Mouse (Mus musculus): ENCODE data around the gene Rem2. TPM values are rescaled to one million over a fixed set of nuclear protein-coding genes. Genes with fewer than 3 reads are reported as not detected.

Rem2 gene
- total RNA-seq, 2 experiments from 2014 or later: not detected

DNA sequence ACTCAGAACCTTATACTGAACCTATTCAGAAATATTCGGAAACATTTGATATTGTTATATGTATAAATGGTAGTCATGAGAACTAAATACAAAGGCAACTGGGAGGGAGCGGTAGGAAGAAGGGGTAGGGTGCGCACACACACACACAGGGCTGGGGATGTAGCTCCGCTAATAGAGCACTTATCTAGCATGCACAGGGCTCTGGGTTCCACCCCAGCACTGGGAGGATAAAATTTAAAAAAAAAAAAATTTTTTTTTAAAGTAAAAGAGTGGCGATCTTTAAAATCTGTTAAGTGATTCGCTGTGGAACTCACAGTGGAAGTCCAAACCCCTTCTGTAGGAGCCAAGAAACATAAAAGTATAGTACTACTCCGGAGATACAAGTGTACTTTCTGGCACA lies 10.0 kb downstream of the Rem2 start:
- ATAC-seq (replicated peaks; ENCODE audit: low FRiP score, poor library complexity, severe bottlenecking): peak; percentile 74

DNA sequence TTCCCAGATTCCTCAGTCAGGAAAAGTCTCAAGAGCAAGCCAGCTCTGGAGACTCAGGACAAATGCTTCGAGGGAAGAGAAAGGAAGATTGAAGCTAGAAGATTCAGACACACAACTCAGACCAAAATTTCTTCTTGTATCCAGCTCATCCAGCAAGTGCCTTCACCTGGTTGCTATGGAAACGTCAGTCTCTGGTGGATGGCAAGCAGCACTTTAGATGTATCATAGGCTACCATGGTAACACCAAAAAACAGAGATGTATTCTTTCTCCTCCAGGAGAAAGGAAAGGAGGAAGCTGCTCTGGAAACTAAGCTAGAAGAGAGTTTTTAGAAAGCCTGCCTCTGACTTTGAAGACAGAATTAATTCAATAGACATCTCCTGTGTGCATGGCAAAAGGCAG lies 11.8 kb downstream of the Rem2 start:
- ATAC-seq (replicated peaks; ENCODE audit: low FRiP score, poor library complexity, severe bottlenecking): no peak

DNA sequence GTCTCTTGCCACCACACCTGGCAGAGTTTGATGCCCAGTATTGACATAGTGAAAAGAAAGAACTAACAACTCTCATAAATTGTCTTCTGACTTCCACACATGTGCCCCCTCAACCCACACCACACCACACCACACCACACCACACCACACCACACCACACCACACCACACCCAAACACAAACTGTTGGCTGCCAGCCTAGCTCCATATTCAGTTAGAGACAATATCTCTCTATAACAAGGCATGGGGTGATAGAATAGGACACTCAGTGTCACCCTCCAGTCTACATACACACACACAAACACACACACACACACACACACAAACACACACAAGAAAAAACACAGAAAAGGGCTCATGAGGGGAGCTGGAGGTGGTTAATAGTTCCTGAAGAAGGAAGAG lies 12.4 kb downstream of the Rem2 start:
- no peak for ATAC-seq (replicated peaks; ENCODE audit: low FRiP score, poor library complexity, severe bottlenecking)

DNA sequence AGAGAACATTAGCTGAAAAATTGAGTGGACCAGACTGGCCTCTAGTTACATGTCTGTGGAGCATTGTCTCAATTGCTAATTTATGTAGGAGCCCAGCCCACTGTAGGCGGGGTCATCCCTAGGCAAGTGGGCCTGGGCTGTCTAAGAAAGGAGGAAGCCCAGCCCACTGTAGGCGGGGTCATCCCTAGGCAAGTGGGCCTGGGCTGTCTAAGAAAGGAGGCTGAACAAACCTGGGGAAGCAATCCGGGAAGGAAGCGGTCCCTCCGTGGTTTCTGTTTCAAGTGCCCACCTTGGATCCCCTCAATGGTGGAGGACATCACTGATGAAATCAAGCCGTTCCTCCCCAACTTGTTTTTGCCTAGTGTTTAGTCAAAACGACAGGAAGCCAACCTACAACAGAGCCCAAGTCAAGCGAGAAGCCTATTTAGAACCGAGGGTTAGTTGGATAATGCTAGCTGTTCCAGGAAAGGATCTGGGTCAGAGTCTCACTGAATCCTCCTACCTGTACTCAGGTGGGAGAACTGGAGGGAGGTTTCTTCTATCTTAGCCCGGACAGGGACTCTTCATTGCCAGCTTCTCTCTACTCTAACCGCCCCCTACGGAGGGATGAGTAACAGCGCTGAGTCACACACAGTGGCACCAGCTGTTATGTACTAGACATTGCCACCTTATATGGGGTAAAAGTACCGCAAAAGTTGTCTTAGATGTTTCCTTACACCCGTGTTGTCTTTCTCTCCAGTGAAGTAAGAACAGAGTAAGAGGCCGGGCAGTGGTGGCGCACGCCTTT lies 16.6 kb downstream of the Rem2 start:
- 0 out of 2 replicates have a peak, but pooled peaks have one; percentile 41 for ATAC-seq (replicated peaks; ENCODE audit: low FRiP score, poor library complexity, severe bottlenecking)

DNA sequence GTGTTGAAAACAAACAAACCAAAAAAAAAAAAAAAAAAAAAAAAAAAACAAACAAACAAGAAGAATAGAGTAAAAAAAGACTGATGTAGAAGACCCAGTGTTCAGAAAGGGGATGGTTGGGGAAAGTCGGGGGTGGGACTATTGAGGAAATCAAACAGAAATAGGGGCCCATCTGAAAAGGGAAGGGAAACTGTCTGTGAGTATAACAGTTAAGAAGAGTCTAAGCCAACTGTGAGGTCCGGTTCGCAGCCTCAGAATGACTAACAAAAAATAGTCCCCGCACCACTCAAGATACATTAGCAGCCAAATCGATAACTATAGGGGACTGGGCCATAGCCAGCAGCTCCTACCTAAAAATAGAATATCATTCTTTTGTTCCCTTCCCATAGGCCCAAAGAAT lies 17.3 kb downstream of the Rem2 start:
- ATAC-seq (replicated peaks; ENCODE audit: low FRiP score, poor library complexity, severe bottlenecking): no peak

DNA sequence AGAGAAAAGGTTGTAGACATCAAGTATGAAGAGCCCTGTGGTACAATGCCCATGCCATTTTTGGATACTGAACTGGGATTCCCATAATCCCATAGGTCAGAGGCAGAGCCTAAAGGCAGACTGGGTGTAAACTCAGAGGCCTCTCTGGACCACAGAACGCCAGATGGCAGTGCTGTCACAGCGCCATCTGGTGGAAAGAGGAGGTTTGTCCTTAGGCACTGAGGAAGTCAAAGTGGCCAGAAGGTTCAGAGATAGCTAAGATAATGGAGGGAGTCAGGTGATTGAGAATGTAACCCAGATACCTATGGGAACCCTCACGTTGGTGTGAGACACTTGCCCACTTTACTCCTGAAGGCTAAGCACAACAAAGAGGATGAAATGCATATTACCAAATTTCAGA lies 18.3 kb downstream of the Rem2 start:
- ATAC-seq (replicated peaks; ENCODE audit: low FRiP score, poor library complexity, severe bottlenecking): peak; percentile 87

DNA sequence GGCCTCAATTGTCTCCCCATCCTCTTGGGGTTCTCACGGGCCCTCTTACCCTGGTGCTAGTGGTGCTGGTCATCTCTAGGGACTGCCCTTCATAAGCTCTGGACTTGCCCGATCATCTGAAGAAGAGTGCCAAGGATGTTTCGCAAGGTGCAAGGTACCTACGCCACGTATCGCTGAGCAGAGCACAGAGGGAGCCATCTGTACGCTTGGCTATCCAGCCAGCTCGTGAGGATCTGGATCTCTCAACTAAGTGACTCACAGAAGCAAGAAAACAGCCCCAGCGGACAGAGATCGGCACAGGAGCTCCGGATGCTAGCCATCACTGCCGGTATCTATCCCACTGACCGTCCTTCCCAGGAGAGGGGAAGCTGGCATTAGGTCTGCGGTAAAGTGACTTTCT lies 20.8 kb downstream of the Rem2 start:
- no peak for ATAC-seq (replicated peaks; ENCODE audit: low FRiP score, poor library complexity, severe bottlenecking)

DNA sequence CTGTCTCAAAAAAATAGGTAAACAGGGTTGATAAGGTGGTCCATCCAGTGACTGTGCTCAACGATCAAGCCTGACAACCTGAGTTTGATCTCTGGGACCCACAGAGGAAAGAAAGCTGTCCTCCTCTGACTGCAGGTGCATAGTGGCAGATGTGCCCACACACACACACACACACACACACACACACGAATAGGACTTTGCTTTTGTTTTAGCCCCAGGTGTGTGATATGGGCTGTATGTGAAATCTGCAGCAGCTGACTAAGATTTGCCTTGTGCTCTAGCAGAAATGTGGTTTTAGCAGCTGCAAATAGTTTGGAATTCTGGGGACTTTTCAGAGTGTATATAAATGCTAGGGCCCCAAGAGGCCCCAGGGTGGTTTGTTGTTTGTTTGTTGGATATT lies 23.4 kb downstream of the Rem2 start:
- no peak for ATAC-seq (replicated peaks; ENCODE audit: low FRiP score, poor library complexity, severe bottlenecking)

DNA sequence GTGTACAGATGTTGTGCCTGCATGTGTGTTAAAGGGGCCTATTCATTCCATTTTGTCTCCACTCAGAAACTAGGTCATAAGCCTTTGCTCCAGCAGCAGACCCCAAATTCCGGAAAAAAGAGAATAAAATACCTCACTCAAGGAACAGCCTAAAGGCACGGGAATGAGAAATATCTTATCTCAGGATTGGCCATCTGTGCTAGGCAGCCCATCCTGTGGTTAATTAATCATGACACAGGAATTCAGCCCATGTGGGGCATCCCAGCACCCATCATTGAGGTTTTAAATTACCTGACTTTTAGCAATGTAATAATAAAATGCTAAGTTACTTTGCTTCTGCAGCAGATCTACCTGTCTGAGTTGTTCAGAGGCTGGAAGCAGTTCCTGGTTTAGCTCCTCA lies 25.5 kb downstream of the Rem2 start:
- ATAC-seq (replicated peaks; ENCODE audit: low FRiP score, poor library complexity, severe bottlenecking): no peak

DNA sequence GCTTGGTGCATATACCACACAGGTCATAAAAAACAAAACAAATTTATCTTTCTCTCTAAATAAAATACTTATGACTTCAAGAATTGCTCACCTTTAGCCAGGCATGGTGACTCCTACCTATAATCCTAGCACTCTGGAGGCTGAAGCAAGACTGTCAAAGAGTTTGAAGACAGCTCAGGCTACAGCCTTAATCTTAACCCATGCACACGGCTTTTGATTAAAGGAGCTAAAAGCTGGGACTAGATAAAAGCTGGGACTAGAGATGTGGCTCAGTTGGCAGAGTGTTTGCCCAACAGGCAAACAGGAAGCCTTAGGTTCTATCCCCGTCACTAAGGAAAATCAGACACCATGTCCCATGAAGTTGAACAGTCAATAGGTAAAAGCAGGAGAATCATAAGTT lies 27.2 kb downstream of the Rem2 start:
- no peak for ATAC-seq (replicated peaks; ENCODE audit: low FRiP score, poor library complexity, severe bottlenecking)

DNA sequence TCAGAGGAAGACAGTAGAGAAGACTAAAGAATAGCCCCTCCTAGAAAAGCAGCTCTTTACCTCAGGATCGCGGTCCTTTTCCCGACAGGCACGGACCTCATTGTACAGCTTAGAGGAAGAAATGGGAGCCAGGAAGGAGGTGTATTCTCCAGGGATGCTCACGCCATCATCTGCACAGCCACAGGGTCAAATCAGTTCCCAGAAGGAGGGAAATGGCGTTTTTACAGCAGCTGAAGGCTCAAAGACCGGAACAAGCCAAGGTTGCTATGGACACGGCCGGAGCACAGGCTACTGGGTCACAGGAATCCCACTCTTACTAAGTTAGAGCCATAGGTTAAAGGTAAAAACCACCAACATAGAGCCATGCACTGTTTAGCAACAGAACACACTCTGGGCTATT lies 33.9 kb downstream of the Rem2 start:
- no peak for ATAC-seq (replicated peaks; ENCODE audit: low FRiP score, poor library complexity, severe bottlenecking)

DNA sequence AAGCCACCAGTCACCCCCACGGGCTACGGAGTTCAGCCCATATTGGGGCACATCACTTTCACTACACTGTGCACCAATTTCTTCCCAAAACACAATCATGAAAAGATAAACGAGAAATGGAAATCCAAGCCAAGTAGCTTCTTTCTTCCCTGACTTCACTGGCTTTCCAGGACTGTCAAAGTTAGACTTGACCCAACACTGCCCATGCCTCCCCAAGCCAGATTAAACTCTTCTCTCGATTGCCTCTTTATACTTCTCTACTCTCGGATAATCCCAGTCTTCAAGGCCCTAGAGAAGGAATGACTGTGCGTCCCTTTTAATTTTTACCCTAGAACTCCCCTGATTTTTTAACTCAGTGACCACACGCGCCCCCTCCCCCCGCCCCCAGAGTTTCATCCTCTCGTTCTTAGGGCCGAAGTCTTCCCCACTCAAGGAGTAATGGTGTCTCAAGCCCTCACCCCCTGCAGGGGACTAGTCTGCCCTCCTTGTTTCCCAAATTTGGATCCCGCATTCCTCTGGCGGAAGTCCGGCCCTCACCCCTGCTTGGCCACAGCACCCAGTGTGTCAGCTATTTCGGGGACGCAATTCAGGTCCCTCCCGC lies 40.9 kb downstream of the Rem2 start:
- ATAC-seq (replicated peaks; ENCODE audit: low FRiP score, poor library complexity, severe bottlenecking): no peak

DNA sequence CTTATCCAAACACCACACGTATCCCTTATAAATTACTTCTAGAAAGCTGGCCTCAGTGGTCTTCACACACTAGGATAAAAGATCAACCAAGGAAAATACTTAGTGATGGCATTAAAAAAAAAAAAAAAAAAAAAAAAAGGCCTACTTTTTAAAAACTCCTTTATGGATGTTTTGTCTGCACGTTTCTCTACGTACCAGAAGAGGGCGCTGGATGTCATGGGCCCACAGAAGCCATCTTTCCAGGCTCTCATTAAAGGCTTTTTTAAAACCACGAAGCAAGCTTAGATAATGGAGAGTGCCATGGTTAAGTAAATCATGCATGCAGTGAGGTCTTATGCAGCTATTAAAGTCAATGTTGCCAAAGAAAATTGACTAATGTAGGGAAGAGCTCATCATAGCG lies 47.7 kb downstream of the Rem2 start:
- no peak for ATAC-seq (replicated peaks; ENCODE audit: low FRiP score, poor library complexity, severe bottlenecking)

DNA sequence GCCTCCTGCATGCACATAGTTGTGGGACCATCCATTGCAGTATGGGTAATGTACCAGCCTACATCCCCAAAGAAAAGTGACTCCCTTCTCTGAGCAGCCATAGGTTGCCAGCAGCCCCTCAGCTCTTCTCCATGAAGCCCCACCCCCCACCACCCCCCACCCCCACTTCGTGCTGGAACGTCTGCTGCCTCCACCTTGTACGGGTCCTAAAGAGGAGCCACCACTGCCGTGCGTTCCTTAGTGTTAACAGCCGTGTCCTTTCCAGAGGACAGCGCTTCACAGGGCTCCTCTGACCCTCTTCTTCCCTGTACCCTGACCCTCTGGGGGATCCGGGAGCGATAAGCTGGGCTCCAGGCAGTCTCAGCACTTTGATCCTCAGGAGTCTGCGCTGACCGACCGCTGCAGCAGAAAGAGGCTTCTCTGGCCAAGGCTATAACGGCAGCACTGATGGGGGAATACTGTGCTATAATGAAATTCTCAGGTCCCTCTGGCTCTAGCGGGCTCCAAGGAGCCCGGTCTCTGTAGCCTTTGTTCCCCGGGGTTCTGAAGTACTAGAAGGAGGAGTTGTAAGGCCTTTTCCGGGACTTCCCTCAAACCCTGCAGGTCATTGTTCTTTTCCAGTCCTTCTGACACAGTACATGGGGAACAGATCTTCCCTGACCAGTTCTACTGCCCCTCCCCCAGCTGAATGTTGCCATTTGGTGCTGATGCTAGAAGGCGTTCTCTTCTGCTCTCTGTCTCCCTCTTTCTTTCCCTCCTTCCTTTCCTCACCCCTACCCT lies 51.5 kb downstream of the Rem2 start:
- ATAC-seq (replicated peaks; ENCODE audit: low FRiP score, poor library complexity, severe bottlenecking): 0 out of 2 replicates have a peak, but pooled peaks have one; percentile 22

DNA sequence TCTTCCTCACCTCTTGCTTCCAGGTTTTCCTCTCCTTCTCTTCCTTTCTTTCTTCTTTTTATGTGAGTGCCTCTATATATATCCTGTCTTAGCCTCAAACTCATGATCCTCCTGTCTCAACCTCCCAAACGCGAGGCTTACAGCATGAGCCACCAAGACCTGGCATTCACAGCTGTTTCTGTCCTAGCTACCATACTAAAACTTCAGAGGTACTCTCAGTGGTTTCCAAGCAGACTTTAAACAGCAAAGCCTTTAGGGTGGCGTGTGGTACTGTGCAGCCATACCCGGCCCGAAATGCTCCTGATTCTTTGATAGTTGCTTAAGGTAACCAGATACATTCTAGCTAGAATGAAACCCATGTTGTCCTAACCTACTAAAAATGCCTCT lies 52.1 kb downstream of the Rem2 start:
- 0 out of 2 replicates have a peak, but pooled peaks have one; percentile 21 for ATAC-seq (replicated peaks; ENCODE audit: low FRiP score, poor library complexity, severe bottlenecking)

DNA sequence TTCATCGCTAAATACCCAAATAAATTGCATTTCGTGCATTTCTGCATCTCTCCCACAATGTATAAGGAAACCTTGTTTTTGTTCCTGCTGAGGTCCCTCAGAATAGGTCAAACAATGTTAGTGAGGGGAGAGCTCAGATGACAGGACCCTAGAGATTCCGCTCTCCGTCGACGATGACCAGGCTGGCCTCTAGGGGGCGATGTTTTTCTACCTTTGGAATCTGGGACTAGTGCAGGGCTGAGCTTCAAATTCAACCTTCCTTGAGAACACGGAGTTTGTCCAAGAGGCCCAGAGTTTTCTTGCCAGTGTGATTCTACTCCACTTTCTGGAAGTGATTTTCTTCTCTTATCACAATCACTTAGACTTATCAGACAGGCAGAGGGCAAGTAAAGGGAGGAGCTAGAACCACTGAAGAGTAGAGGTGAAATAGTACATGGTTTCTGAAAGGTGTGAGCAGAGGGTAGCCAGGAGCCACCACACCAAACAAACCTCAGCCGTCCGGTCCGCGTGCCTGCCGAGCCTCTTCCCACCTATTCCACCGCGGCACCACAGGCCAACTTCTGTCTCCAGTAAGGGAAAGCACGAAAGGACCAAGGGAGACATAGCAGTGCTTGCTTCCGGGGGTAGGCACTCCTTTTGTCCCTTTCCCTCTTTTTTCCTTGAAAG lies 52.7 kb downstream of the Rem2 start:
- ATAC-seq (replicated peaks; ENCODE audit: low FRiP score, poor library complexity, severe bottlenecking): peak; percentile 88
